Mouse (Mus musculus): ENCODE results near the gene Zzef1. TPM values are rescaled to one million over a fixed set of nuclear protein-coding genes. Genes with fewer than 3 reads are reported as not detected.

Gene Zzef1
- polyA plus RNA-seq, 2 experiments = 4.4 to 5.1 TPM

DNA sequence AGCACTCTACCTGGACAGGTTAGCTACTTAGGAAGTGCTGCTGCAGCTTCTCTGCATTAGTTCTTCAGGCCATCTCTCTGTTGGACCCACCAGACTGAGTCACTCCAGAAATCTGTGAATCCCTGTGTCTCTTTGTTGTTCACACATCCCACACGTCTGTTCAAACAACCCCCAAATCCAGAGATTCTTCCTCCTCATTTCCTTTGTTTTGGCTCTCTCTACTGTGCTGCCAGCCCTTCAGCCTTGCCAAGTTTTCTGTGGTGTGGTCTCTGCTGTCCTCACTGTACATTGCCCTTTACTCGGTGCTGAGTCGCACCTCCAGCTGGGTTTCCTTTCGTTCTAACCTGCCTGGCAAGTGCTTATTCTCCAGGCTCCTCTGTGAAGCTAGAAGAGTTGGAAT is 31.8 kb upstream of the Zzef1 start:
- H3K4me3 ChIP-seq (ENCODE audit: insufficient read depth in 1 of 2, low read depth in 2 of 2, low read length in 2 of 2) = no peak overlapping the region
- H3K27me3 ChIP-seq (ENCODE audit: control insufficient read depth, insufficient read depth, low read length) = no peaks in the 10 kb centered on the region
- 85% methylated on average over 4 of the region's 4 CpGs for WGBS (ENCODE audit: insufficient replicate concordance)
- H3K9ac ChIP-seq (replicated peaks) = no peak overlapping the region
- ATAC-seq (ENCODE audit: insufficient read depth) = no peak
- DNase-seq (ENCODE audit: low read depth in 3 of 3, low spot score in 3 of 3) = no peak
- no peak overlapping the region for H3K27ac ChIP-seq
- peaks cover 48% of the 10 kb centered on the region for H3K36me3 ChIP-seq (replicated peaks; ENCODE audit: control insufficient read depth, insufficient read depth, low read depth)
- H3K9me3 ChIP-seq (ENCODE audit: control insufficient read depth, low read length) = no peaks in the 10 kb centered on the region
- TF ChIP-seq EP300 (IDR thresholded peaks at IDR 0.05; ENCODE audit: low read depth) (no peak), CTCF (IDR thresholded peaks at IDR 0.05; ENCODE audit: low read depth) (no peak)
- no peaks in the 10 kb centered on the region for H3K4me1 ChIP-seq (replicated peaks; ENCODE audit: control insufficient read depth in 2 of 2, insufficient read depth in 2 of 2, low read length in 1 of 2)
- no peak overlapping the region for H3K4me2 ChIP-seq (ENCODE audit: low read depth)

DNA sequence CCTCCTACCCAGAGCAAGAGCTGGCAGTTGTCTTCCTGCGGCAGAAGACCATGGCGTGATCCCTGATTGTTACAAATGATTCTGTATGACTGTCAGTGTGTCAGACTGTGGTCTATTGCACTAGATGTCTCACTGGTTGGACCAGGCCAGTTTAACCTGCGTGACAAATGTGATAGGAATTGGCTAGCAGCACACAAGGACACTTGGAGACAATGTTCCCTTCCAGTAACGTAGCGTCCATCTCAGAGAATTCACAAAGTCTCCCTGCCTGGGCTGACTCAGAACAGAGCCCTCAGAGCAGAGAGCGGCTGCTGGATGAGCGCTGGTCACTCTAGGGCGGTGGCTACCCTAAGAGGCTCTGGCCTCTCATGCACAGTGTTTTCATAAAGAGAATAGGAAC is 28.3 kb upstream of the Zzef1 start:
- Histone ChIP-seq H3K4me2 (ENCODE audit: low read depth) (no peak overlapping the region), H3K9ac (replicated peaks) (no peak overlapping the region), H3K27ac (no peak overlapping the region), H3K36me3 (replicated peaks; ENCODE audit: control insufficient read depth, insufficient read depth, low read depth) (peaks cover 19% of the 10 kb centered on the region), H3K27me3 (ENCODE audit: control insufficient read depth, insufficient read depth, low read length) (no peaks in the 10 kb centered on the region), H3K9me3 (ENCODE audit: control insufficient read depth, low read length) (no peaks in the 10 kb centered on the region), H3K4me3 (ENCODE audit: insufficient read depth in 1 of 2, low read depth in 2 of 2, low read length in 2 of 2) (no peak overlapping the region), H3K4me1 (replicated peaks; ENCODE audit: control insufficient read depth in 2 of 2, insufficient read depth in 2 of 2, low read length in 1 of 2) (no peaks in the 10 kb centered on the region)
- DNase-seq (ENCODE audit: low read depth in 3 of 3, low spot score in 3 of 3) (no peak), ATAC-seq (ENCODE audit: insufficient read depth) (no peak)
- TF ChIP-seq EP300 (IDR thresholded peaks at IDR 0.05; ENCODE audit: low read depth) (no peak), CTCF (IDR thresholded peaks at IDR 0.05; ENCODE audit: low read depth) (no peak)
- WGBS (ENCODE audit: insufficient replicate concordance) = 90% methylated on average over 8 of the region's 8 CpGs

DNA sequence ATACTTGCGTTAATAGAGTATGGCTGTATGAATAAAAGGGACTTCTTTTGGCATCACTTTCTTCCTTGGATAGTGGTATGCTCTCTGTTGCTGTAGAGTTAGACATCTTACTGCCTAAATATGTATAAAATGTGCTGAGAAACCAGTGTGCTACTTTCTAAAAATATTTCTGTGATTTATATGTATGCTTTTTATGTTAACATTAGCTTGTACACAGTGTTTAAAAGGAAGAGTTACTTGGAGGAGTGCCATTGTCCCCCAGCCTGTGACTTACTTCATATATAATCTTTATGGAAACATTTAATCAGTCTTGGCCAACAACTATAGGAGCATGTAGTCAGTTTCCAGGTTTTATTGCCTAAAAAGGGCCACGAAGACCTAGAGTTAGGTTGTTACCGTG is 27.0 kb upstream of the Zzef1 start:
- no peaks in the 10 kb centered on the region for H3K27me3 ChIP-seq (ENCODE audit: control insufficient read depth, insufficient read depth, low read length)
- no peak overlapping the region for H3K9ac ChIP-seq (replicated peaks)
- H3K27ac ChIP-seq = no peak overlapping the region
- DNase-seq (ENCODE audit: low read depth in 3 of 3, low spot score in 3 of 3) (no peak), ATAC-seq (ENCODE audit: insufficient read depth) (no peak)
- H3K4me2 ChIP-seq (ENCODE audit: low read depth) = no peak overlapping the region
- 86% methylated on average over 3 of the region's 3 CpGs for WGBS (ENCODE audit: insufficient replicate concordance)
- no peak overlapping the region for H3K4me3 ChIP-seq (ENCODE audit: insufficient read depth in 1 of 2, low read depth in 2 of 2, low read length in 2 of 2)
- H3K9me3 ChIP-seq (ENCODE audit: control insufficient read depth, low read length) = no peaks in the 10 kb centered on the region
- no peaks in the 10 kb centered on the region for H3K4me1 ChIP-seq (replicated peaks; ENCODE audit: control insufficient read depth in 2 of 2, insufficient read depth in 2 of 2, low read length in 1 of 2)
- no peak for TF ChIP-seq EP300 (IDR thresholded peaks at IDR 0.05; ENCODE audit: low read depth)
- no peak for TF ChIP-seq CTCF (IDR thresholded peaks at IDR 0.05; ENCODE audit: low read depth)
- H3K36me3 ChIP-seq (replicated peaks; ENCODE audit: control insufficient read depth, insufficient read depth, low read depth) = peaks cover 12% of the 10 kb centered on the region

DNA sequence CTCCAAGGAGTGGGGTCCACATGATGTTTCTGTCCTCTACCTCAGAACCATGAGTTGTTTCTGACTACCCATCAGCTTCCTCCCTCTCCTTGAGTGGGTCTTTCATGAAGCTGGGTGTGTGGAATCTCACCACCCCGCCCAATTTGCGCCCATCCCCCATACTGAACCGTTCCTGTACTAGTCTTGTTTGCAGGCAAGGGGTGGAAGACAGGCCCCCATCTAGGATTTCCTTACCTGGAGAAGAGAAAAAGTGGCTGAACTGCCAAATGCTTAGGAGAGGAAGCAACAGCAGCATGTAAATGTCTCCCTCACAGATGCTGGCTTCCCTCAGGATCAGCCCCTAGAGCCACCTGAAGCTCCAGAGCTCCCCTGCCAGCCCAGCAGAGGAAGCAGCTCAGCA is 25.7 kb upstream of the Zzef1 start:
- no peak overlapping the region for H3K4me2 ChIP-seq (ENCODE audit: low read depth)
- H3K9ac ChIP-seq (replicated peaks) = no peak overlapping the region
- DNase-seq (ENCODE audit: low read depth in 3 of 3, low spot score in 3 of 3) = no peak
- no peak overlapping the region for H3K27ac ChIP-seq
- H3K4me3 ChIP-seq (ENCODE audit: insufficient read depth in 1 of 2, low read depth in 2 of 2, low read length in 2 of 2) = no peak overlapping the region
- H3K4me1 ChIP-seq (replicated peaks; ENCODE audit: control insufficient read depth in 2 of 2, insufficient read depth in 2 of 2, low read length in 1 of 2) = no peaks in the 10 kb centered on the region
- no peaks in the 10 kb centered on the region for H3K9me3 ChIP-seq (ENCODE audit: control insufficient read depth, low read length)
- 80% methylated on average over 3 of the region's 3 CpGs for WGBS (ENCODE audit: insufficient replicate concordance)
- ATAC-seq (ENCODE audit: insufficient read depth) = no peak
- no peaks in the 10 kb centered on the region for H3K27me3 ChIP-seq (ENCODE audit: control insufficient read depth, insufficient read depth, low read length)
- H3K36me3 ChIP-seq (replicated peaks; ENCODE audit: control insufficient read depth, insufficient read depth, low read depth) = peaks cover 12% of the 10 kb centered on the region
- TF ChIP-seq CTCF (IDR thresholded peaks at IDR 0.05; ENCODE audit: low read depth) (no peak), EP300 (IDR thresholded peaks at IDR 0.05; ENCODE audit: low read depth) (no peak)

DNA sequence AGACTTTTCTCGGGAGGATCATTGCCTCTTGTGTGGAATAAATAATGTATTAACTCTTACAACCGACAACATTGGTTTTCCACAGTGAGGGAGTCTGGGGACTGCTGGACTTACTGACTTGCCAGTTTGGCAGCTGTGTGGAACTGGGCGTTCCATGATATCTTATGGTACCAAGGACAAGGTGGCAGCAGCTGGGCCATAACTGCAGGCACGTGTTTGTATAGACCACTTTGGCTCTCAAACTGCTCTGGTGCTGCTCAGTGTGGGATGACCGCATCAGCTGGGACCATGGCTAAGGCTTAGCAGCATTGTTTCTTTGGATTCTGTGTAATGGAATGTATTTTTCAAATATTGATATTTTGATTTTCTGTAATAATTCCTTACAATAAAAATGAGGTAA is 25.2 kb upstream of the Zzef1 start:
- WGBS (ENCODE audit: insufficient replicate concordance) = 81% methylated on average over 5 of the region's 5 CpGs
- Histone ChIP-seq H3K27me3 (ENCODE audit: control insufficient read depth, insufficient read depth, low read length) (no peaks in the 10 kb centered on the region), H3K36me3 (replicated peaks; ENCODE audit: control insufficient read depth, insufficient read depth, low read depth) (peaks cover 12% of the 10 kb centered on the region), H3K4me3 (ENCODE audit: insufficient read depth in 1 of 2, low read depth in 2 of 2, low read length in 2 of 2) (no peak overlapping the region), H3K27ac (no peak overlapping the region), H3K4me2 (ENCODE audit: low read depth) (no peak overlapping the region), H3K4me1 (replicated peaks; ENCODE audit: control insufficient read depth in 2 of 2, insufficient read depth in 2 of 2, low read length in 1 of 2) (no peaks in the 10 kb centered on the region), H3K9ac (replicated peaks) (no peak overlapping the region), H3K9me3 (ENCODE audit: control insufficient read depth, low read length) (no peaks in the 10 kb centered on the region)
- no peak for DNase-seq (ENCODE audit: low read depth in 3 of 3, low spot score in 3 of 3)
- TF ChIP-seq CTCF (IDR thresholded peaks at IDR 0.05; ENCODE audit: low read depth) = no peak
- TF ChIP-seq EP300 (IDR thresholded peaks at IDR 0.05; ENCODE audit: low read depth) = no peak
- no peak for ATAC-seq (ENCODE audit: insufficient read depth)

All from liver, embryonic 14.5 days (tissue).